Mouse (Mus musculus) cerebellum, adult 2 months (tissue): ENCODE results near the gene Phactr4.

Experiments used
- CTCF ChIP-seq: fragments of 200-500 bp; IDR thresholded peaks from 2 replicates; pipeline ENCODE4 v1.5.1; 2011; ENCODE audit warnings: low read depth, mild to moderate bottlenecking, control low read depth, low read length, moderate library complexity, borderline replicate concordance; ENCODE audit not compliant: insufficient read depth
- POLR2A ChIP-seq: fragments of 200-500 bp; IDR thresholded peaks from 2 replicates; pipeline ENCODE4 v1.6.1; 2011; ENCODE audit warnings: low read length, control low read depth, borderline replicate concordance; ENCODE audit not compliant: insufficient read depth

GRCm38 (mm10) chr4:132406393-132407189 is 15.7 kb downstream of the Phactr4 start:
- TF ChIP-seq POLR2A: no peak
- no peak for TF ChIP-seq CTCF
